Mouse (Mus musculus): ENCODE measurements around the gene Boll.
"Not testable (repeated sequence)": the region's sequence is repeated elsewhere in the genome, so short reads cannot be mapped to it uniquely, and the experiment has no call there.

Boll gene

GRCm38 (mm10) chr1:55363044-55363565, at the start of gene Boll:
TSS of gene Boll (minus strand) at chr1:55363469.
- peak; percentile 75 for DNase-seq (ENCODE audit: low spot score)

GRCm38 (mm10) chr1:55412569-55412968, 49.3 kb upstream of the Boll start:
- no peak for DNase-seq (ENCODE audit: low spot score)

- no peak for DNase-seq (ENCODE audit: low spot score)
Observed at GRCm38 (mm10) chr1:55411079-55411478, 47.8 kb upstream of the Boll start.

- no peak for DNase-seq (ENCODE audit: low spot score)
Observed at GRCm38 (mm10) chr1:55410670-55411069, 47.4 kb upstream of the Boll start.

GRCm38 (mm10) chr1:55406531-55407375, 43.5 kb upstream of the Boll start:
- DNase-seq (ENCODE audit: low spot score): peak; percentile 63

- DNase-seq (ENCODE audit: low spot score): no peak
Observed at GRCm38 (mm10) chr1:55406023-55406413, 42.7 kb upstream of the Boll start.

GRCm38 (mm10) chr1:55405272-55406022, 42.2 kb upstream of the Boll start, which contains the start of gene Plcl1:
TSS of gene Plcl1 (plus strand) at chr1:55405921.
- DNase-seq (ENCODE audit: low spot score): peak; percentile 94

- DNase-seq (ENCODE audit: low spot score): peak; percentile 91
Observed at GRCm38 (mm10) chr1:55404439-55404838, 41.2 kb upstream of the Boll start.

- DNase-seq (ENCODE audit: low spot score): peak; percentile 31
Observed at GRCm38 (mm10) chr1:55399891-55400290, 36.6 kb upstream of the Boll start.

- peak; percentile 90 for DNase-seq (ENCODE audit: low spot score)
Observed at GRCm38 (mm10) chr1:55383114-55383773, 20.0 kb upstream of the Boll start.

GRCm38 (mm10) chr1:55380527-55380926, 17.3 kb upstream of the Boll start:
- no peak for DNase-seq (ENCODE audit: low spot score)

- DNase-seq (ENCODE audit: low spot score): no peak
Observed at GRCm38 (mm10) chr1:55372626-55373025, 9.4 kb upstream of the Boll start.

- peak; percentile 67 for DNase-seq (ENCODE audit: low spot score)
Observed at GRCm38 (mm10) chr1:55363586-55363985, 317 bp upstream of the Boll start.

GRCm38 (mm10) chr1:55362634-55363033, 635 bp downstream of the Boll start:
- no peak for DNase-seq (ENCODE audit: low spot score)

- not testable (repeated sequence) for DNase-seq (ENCODE audit: low spot score)
Observed at GRCm38 (mm10) chr1:55351914-55352313, 11.4 kb downstream of the Boll start.

GRCm38 (mm10) chr1:55325496-55325895, 37.8 kb downstream of the Boll start:
- DNase-seq (ENCODE audit: low spot score): not testable (repeated sequence)

- DNase-seq (ENCODE audit: low spot score): peak; percentile 44
Observed at GRCm38 (mm10) chr1:55301077-55301476, 62.2 kb downstream of the Boll start.

- no peak for DNase-seq (ENCODE audit: low spot score)
Observed at GRCm38 (mm10) chr1:55279081-55279480, 84.2 kb downstream of the Boll start.

- DNase-seq (ENCODE audit: low spot score): no peak
Observed at GRCm38 (mm10) chr1:55265447-55265846, 97.8 kb downstream of the Boll start.

GRCm38 (mm10) chr1:55264385-55264784, 98.9 kb downstream of the Boll start:
- no peak for DNase-seq (ENCODE audit: low spot score)

- DNase-seq (ENCODE audit: low spot score): no peak
Observed at GRCm38 (mm10) chr1:55246374-55246773, 116.9 kb downstream of the Boll start.

- DNase-seq (ENCODE audit: low spot score): peak; percentile 91
Observed at GRCm38 (mm10) chr1:55239237-55239636, 124.0 kb downstream of the Boll start.
